Mouse (Mus musculus) forebrain, embryonic 14.5 days (tissue): ENCODE results near the gene Gm11595. TPM values are rescaled to one million over a fixed set of nuclear protein-coding genes. Genes with fewer than 3 reads are reported as not detected.
"Not testable (repeated sequence)": the region's sequence is repeated elsewhere in the genome, so short reads cannot be mapped to it uniquely, and the experiment has no call there.

Source experiments
- ATAC-seq: fragments of 200-750 bp; cut with Nextera tagmentation; 2 replicates; pipeline ENCODE4 v1.8.0; 2017; ENCODE audit warnings: mild to moderate bottlenecking, moderate library complexity
- DNase-seq: peaks from one replicate; pipeline ENCODE4 v3.0.0-alpha.2; 2015; ENCODE audit warnings: low spot score
- H3K27ac ChIP-seq: fragments of 300-500 bp; sonication (generic); 2 replicates; pipeline ENCODE4 v1.5.1; 2014; ENCODE audit warnings: low read depth, mild to moderate bottlenecking, control low read depth, low read length, moderate library complexity
- H3K27me3 ChIP-seq: fragments of 300-500 bp; sonication (generic); replicated peaks from 2 replicates; pipeline ENCODE4 v1.6.1; 2014; ENCODE audit warnings: low read length, control low read depth, mixed read lengths; ENCODE audit not compliant: control insufficient read depth, insufficient read depth
- H3K36me3 ChIP-seq: fragments of 300-500 bp; sonication (generic); 2 replicates; pipeline ENCODE4 v1.6.1; 2014; ENCODE audit warnings: low read length, control low read depth; ENCODE audit not compliant: control insufficient read depth, insufficient read depth
- H3K4me1 ChIP-seq: fragments of 300-500 bp; sonication (generic); 2 replicates; pipeline ENCODE4 v1.6.1; 2014; ENCODE audit warnings: antibody characterized with exemption, low read length, control low read depth; ENCODE audit not compliant: control insufficient read depth, insufficient read depth
- H3K4me2 ChIP-seq: fragments of 300-500 bp; sonication (generic); 2 replicates; pipeline ENCODE4 v1.6.1; 2014; ENCODE audit warnings: mild to moderate bottlenecking, control low read depth, low read length
- H3K4me3 ChIP-seq: fragments of 300-500 bp; sonication (generic); 2 replicates; pipeline ENCODE4 v1.5.1; 2014; ENCODE audit warnings: low read depth, low read length, control low read depth
- H3K9ac ChIP-seq: fragments of 300-500 bp; sonication (generic); 2 replicates; pipeline ENCODE4 v1.6.1; 2014; ENCODE audit warnings: mild to moderate bottlenecking, low read length, control low read depth, moderate library complexity
- H3K9me3 ChIP-seq: fragments of 300-500 bp; sonication (generic); replicated peaks from 2 replicates; pipeline ENCODE4 v1.6.1; 2016; ENCODE audit warnings: low read length, control low read depth, mixed read lengths; ENCODE audit not compliant: control insufficient read depth
- WGBS: fragments of 180-500 bp; shearing (Covaris S2); extraction: QIAGEN DNeasy Blood & Tissue Kit; methylation state at CpG from one replicate; pipeline ENCODE4 v1.1.7; 2014; 5-methylcytosine and 5-hydroxymethylcytosine counted together
- polyA plus RNA-seq: library from polyadenylated mRNA; unstranded; fragments of >200 nt; fragmentation: Nextera tagmentation; extraction: Ambion mirVana; gene quantifications from 2 replicates; pipeline ENCODE4 v1.2.1, GENCODE M21; 2014

Gene Gm11595
- polyA plus RNA-seq = not detected in 2 replicates

DNA sequence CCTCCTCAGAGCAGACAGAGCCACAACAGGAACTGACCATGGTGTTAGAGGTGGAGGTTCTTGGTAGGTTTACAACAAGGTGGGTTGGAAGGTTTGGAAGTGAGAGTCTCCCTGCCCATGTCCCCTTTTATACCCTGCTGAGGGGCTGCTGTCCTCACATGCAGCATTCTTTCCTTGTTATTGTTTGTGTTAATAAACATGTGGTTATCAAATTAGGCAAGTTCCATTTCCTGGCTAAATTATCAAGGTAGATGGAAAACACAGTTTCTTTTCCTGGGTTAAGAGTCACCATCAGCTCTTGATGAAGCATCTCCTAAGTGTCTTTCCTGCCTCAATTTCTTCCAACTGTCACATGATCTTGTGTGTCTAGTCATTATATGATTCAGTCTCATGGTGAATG lies at the start of gene Gm11595:
Gene Gm11595, minus strand, starts transcription at position 101 of the 400 bp plus-strand sequence.
- DNase-seq, H3K4me1 ChIP-seq, H3K27ac ChIP-seq, ATAC-seq, H3K27me3 ChIP-seq, H3K9ac ChIP-seq, H3K4me3 ChIP-seq, H3K36me3 ChIP-seq, H3K4me2 ChIP-seq, H3K9me3 ChIP-seq: not testable (repeated sequence)

DNA sequence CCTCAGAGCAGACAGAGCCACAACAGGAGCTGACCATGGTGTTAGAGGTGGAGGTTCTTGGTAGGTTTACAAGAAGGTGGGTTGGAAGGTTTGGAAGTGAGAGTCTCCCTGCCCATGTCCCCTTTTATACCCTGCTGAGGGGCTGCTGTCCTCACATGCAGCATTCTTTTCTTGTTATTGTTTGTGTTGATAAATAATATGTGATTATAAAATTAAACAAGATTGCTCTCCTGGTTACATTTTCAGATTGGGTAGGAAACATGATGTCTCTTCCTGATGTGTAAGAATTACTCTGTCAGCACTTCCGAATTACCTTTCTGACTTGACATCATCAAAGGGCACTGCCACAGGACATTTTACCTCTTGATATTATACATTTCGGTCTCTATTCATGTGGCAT lies 42.9 kb upstream of the Gm11595 start, which contains the start of gene Gm11564:
Gene Gm11564, minus strand, starts transcription at position 101 of the 400 bp plus-strand sequence.
- not testable (repeated sequence) for H3K36me3 ChIP-seq, H3K4me2 ChIP-seq, ATAC-seq, H3K27me3 ChIP-seq, H3K4me1 ChIP-seq, H3K9ac ChIP-seq, H3K9me3 ChIP-seq, DNase-seq, H3K27ac ChIP-seq, H3K4me3 ChIP-seq
- 84% methylated on average over 2 of the region's 2 CpGs for WGBS

DNA sequence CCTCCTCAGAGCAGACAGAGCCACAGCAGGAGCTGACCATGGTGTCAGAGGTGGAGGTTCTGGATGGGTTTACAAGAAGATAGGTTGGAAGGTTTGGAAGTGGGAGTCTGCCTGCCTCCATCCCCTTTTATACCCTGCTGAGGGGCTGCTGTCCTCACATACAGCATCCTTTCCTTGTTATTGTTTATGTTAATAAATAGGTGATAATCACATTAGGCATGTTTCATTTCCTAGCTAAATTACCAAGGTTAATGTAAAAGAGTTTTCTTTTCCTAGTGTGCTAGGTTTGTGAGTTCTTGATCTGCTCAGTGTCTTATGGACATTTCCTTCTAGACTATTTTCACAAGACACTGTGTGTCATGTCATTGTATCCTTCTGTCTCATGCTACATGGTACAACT lies 37.1 kb upstream of the Gm11595 start, which contains the start of gene Krtap4-13:
Gene Krtap4-13, minus strand, starts transcription at position 101 of the 400 bp plus-strand sequence.
- H3K9ac ChIP-seq, H3K4me1 ChIP-seq, H3K27ac ChIP-seq, DNase-seq, H3K4me2 ChIP-seq, H3K4me3 ChIP-seq, H3K9me3 ChIP-seq, H3K27me3 ChIP-seq, H3K36me3 ChIP-seq, ATAC-seq: not testable (repeated sequence)

DNA sequence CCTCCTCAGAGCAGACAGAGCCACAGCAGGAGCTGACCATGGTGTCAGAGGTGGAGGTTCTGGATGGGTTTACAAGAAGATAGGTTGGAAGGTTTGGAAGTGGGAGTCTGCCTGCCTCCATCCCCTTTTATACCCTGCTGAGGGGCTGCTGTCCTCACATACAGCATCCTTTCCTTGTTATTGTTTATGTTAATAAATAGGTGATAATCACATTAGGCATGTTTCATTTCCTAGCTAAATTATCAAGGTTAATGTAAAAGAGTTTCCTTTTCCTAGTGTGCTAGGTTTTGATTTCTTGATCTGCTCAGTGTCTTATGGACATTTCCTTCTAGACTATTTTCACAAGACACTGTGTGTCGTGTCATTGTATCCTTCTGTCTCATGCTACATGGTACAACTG lies 31.6 kb upstream of the Gm11595 start, which contains the start of gene Gm11554:
Gene Gm11554, minus strand, starts transcription at position 101 of the 400 bp plus-strand sequence.
- not testable (repeated sequence) for ATAC-seq
- WGBS = no CpG with 5 or more reads among the region's 1 CpGs

DNA sequence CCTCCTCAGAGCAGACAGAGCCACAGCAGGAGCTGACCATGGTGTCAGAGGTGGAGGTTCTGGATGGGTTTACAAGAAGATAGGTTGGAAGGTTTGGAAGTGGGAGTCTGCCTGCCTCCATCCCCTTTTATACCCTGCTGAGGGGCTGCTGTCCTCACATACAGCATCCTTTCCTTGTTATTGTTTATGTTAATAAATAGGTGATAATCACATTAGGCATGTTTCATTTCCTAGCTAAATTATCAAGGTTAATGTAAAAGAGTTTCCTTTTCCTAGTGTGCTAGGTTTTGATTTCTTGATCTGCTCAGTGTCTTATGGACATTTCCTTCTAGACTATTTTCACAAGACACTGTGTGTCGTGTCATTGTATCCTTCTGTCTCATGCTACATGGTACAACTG lies 26.1 kb upstream of the Gm11595 start, which contains the start of gene Gm11569:
Gene Gm11569, minus strand, starts transcription at position 101 of the 400 bp plus-strand sequence.
- not testable (repeated sequence) for H3K9ac ChIP-seq, H3K9me3 ChIP-seq, ATAC-seq, H3K36me3 ChIP-seq, H3K27me3 ChIP-seq, H3K27ac ChIP-seq, H3K4me1 ChIP-seq, H3K4me2 ChIP-seq, H3K4me3 ChIP-seq, DNase-seq
- WGBS = no CpG with 5 or more reads among the region's 1 CpGs

More for the DNA sequence above, 31.6 kb upstream of the Gm11595 start, which contains the start of gene Gm11554:
- not testable (repeated sequence) for H3K27ac ChIP-seq, H3K4me1 ChIP-seq, H3K9me3 ChIP-seq, DNase-seq, H3K36me3 ChIP-seq, H3K4me3 ChIP-seq, H3K9ac ChIP-seq, H3K4me2 ChIP-seq, H3K27me3 ChIP-seq

DNA sequence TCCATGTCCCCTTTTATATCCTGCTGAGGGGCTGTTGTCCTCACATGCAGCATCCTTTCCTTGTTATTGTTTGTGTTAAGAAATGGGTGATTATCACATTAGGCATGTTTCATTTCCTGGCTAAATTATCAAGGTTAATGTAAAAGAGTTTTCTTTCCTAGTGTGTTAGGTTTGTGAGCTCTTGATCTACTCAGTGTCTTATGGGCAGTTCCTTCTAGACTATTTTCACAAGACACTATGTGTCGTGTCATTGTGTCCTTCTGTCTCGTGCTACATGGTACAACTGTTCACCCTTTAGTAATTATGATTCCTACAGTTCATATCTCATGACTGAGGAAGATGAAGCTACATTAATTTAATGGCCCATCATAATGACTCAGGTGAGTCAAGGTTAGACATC lies 20.7 kb upstream of the Gm11595 start, which contains the start of gene Gm11596:
Gene Gm11596, minus strand, starts transcription at position 101 of the 400 bp plus-strand sequence.
- DNase-seq = no peak
- no peak for ATAC-seq
- WGBS = 89% methylated on average over 2 of the region's 2 CpGs
- Histone ChIP-seq H3K27ac (no peak within 1 kb of the TSS), H3K9me3 (no peaks in the 10 kb centered on the region), H3K27me3 (no peaks in the 10 kb centered on the region), H3K4me2 (no peak within 1 kb of the TSS), H3K9ac (no peak within 1 kb of the TSS), H3K4me1 (no peaks in the 10 kb centered on the region), H3K36me3 (no peaks in the 10 kb centered on the region), H3K4me3 (no peak within 1 kb of the TSS)

DNA sequence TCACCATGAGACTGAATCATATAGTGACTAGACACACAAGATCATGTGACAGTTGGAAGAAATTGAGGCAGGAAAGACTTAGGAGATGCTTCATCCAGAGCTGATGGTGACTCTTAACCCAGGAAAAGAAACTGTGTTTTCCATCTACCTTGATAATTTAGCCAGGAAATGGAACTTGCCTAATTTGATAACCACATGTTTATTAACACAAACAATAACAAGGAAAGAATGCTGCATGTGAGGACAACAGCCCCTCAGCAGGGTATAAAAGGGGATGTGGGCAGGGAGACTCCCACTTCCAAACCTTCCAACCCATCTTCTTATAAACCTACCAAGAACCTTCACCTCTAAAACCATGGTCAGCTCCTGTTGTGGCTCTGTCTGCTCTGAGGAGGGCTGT lies 12.2 kb upstream of the Gm11595 start, which contains the start of gene Krtap4-9:
Gene Krtap4-9, plus strand, starts transcription at position 301 of the 400 bp plus-strand sequence.
- not testable (repeated sequence) for H3K27ac ChIP-seq, ATAC-seq, H3K4me2 ChIP-seq, H3K9me3 ChIP-seq, H3K4me3 ChIP-seq, H3K36me3 ChIP-seq, DNase-seq, H3K9ac ChIP-seq, H3K27me3 ChIP-seq, H3K4me1 ChIP-seq

DNA sequence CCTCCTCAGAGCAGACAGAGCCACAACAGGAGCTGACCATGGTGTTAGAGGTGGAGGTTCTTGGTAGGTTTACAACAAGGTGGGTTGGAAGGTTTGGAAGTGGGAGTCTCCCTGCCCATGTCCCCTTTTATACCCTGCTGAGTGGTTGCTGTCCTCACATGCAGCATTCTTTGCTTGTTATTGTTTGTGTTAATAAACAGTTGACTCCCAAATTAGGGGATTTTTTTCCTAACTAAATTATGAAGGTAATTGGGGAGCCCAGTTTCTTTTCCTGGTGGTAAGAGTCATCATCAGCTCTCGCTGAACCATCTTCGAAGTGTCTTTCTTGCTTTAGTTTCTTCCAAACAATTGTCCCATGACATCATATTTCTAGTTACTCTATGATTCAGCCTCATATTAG lies 7.9 kb upstream of the Gm11595 start, which contains the start of gene Krtap4-8:
Gene Krtap4-8, minus strand, starts transcription at position 101 of the 400 bp plus-strand sequence.
- H3K36me3 ChIP-seq = no peaks in the 10 kb centered on the region
- no peak within 1 kb of the TSS for H3K27ac ChIP-seq
- DNase-seq (no peak), ATAC-seq (no peak)
- H3K9ac ChIP-seq = no peak within 1 kb of the TSS
- no peak within 1 kb of the TSS for H3K4me3 ChIP-seq
- WGBS = 94% methylated on average over 2 of the region's 2 CpGs
- no peak within 1 kb of the TSS for H3K4me2 ChIP-seq
- no peaks in the 10 kb centered on the region for H3K27me3 ChIP-seq
- H3K4me1 ChIP-seq = no peaks in the 10 kb centered on the region
- H3K9me3 ChIP-seq = no peaks in the 10 kb centered on the region

DNA sequence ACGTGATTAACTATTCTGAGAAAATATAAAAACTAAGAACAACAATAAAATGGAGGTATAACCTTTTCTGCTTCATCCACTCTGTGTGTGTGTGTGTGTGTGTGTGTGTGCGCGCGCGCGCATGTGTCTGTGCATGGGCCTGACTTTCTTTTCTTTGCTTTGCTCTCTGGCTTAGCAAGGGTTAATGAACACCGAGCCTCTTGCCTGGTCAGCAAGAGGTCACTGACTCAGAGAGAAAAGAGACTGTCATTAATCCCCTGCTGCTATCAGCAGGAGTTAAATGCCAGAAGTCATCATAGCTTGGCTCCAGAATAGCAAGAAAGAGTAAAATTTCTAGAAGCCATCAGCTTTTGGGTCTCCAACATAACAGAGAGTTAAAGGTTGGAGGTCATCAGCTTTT lies 5.7 kb upstream of the Gm11595 start:
- Histone ChIP-seq H3K27ac (no peak overlapping the region), H3K9ac (no peak overlapping the region), H3K9me3 (no peaks in the 10 kb centered on the region), H3K4me1 (no peaks in the 10 kb centered on the region), H3K27me3 (no peaks in the 10 kb centered on the region), H3K36me3 (no peaks in the 10 kb centered on the region), H3K4me3 (no peak overlapping the region), H3K4me2 (no peak overlapping the region)
- DNase-seq = no peak
- no peak for ATAC-seq
- WGBS = 40% methylated on average over 7 of the region's 7 CpGs
